Mouse (Mus musculus): ENCODE measurements around the gene Smim1. TPM values are rescaled to one million over a fixed set of nuclear protein-coding genes. Genes with fewer than 3 reads are reported as not detected.

The Smim1 gene
- total and polyA plus RNA-seq, 2 experiments from 2014 or later: 14.6 to 20.6 TPM

- Histone ChIP-seq H3K36me3 (ENCODE audit: insufficient read depth, low read length) (peaks cover 36% of the 10 kb centered on the region), H3K4me1 (ENCODE audit: insufficient read depth, low read length) (peaks cover 7% of the 10 kb centered on the region; the same call in 1 of the 2 replicates), H3K9me3 (ENCODE audit: low read length) (no peaks in the 10 kb centered on the region), H3K4me3 (ENCODE audit: low read depth, low read length) (no peak overlapping the region), H3K27ac (ENCODE audit: low read depth, low read length) (no peak overlapping the region), H3K9ac (replicated peaks; ENCODE audit: low read length, poor library complexity, severe bottlenecking) (no peak overlapping the region), H3K27me3 (ENCODE audit: insufficient read depth, low read length) (no peaks in the 10 kb centered on the region), H3K4me2 (ENCODE audit: low read depth, low read length, poor library complexity, severe bottlenecking) (no peak overlapping the region)
- no peak for DNase-seq (ENCODE audit: low spot score)
- no peak for TF ChIP-seq CTCF (IDR thresholded peaks at IDR 0.05)
- ATAC-seq (ENCODE audit: low FRiP score): no peak
- WGBS: 78% methylated on average over 4 of the region's 4 CpGs
Observed at GRCm38 (mm10) chr4:154007759-154008158, 18.3 kb downstream of the Smim1 start.

GRCm38 (mm10) chr4:154006264-154006663, 19.8 kb downstream of the Smim1 start:
- Histone ChIP-seq H3K9me3 (ENCODE audit: low read length) (no peaks in the 10 kb centered on the region), H3K27me3 (ENCODE audit: insufficient read depth, low read length) (no peaks in the 10 kb centered on the region), H3K4me2 (ENCODE audit: low read depth, low read length, poor library complexity, severe bottlenecking) (no peak overlapping the region), H3K4me1 (ENCODE audit: insufficient read depth, low read length) (0 out of 2 replicates have a peak, but pooled peaks cover 4% of the 10 kb centered on the region), H3K4me3 (ENCODE audit: low read depth, low read length) (no peak overlapping the region), H3K36me3 (ENCODE audit: insufficient read depth, low read length) (peaks cover 43% of the 10 kb centered on the region), H3K27ac (ENCODE audit: low read depth, low read length) (no peak overlapping the region), H3K9ac (replicated peaks; ENCODE audit: low read length, poor library complexity, severe bottlenecking) (no peak overlapping the region)
- WGBS: 95% methylated on average over 6 of the region's 6 CpGs
- no peak for TF ChIP-seq CTCF (IDR thresholded peaks at IDR 0.05)
- DNase-seq (ENCODE audit: low spot score) (no peak), ATAC-seq (ENCODE audit: low FRiP score) (no peak)

- Histone ChIP-seq H3K27me3 (ENCODE audit: insufficient read depth, low read length) (no peaks in the 10 kb centered on the region), H3K9me3 (ENCODE audit: low read length) (no peaks in the 10 kb centered on the region), H3K27ac (ENCODE audit: low read depth, low read length) (no peak overlapping the region), H3K9ac (replicated peaks; ENCODE audit: low read length, poor library complexity, severe bottlenecking) (no peak overlapping the region), H3K4me3 (ENCODE audit: low read depth, low read length) (no peak overlapping the region), H3K4me2 (ENCODE audit: low read depth, low read length, poor library complexity, severe bottlenecking) (no peak overlapping the region), H3K36me3 (ENCODE audit: insufficient read depth, low read length) (peaks cover 43% of the 10 kb centered on the region), H3K4me1 (ENCODE audit: insufficient read depth, low read length) (no peaks in the 10 kb centered on the region)
- no peak for TF ChIP-seq CTCF (IDR thresholded peaks at IDR 0.05)
- 89% methylated on average over 5 of the region's 5 CpGs for WGBS
- ATAC-seq (ENCODE audit: low FRiP score): no peak
- DNase-seq (ENCODE audit: low spot score): no peak
Observed at GRCm38 (mm10) chr4:154005488-154005887, 20.5 kb downstream of the Smim1 start.

GRCm38 (mm10) chr4:153993505-153993904, 32.5 kb downstream of the Smim1 start:
- DNase-seq (ENCODE audit: low spot score) (no peak), ATAC-seq (ENCODE audit: low FRiP score) (no peak)
- Histone ChIP-seq H3K27ac (ENCODE audit: low read depth, low read length) (no peak overlapping the region), H3K4me3 (ENCODE audit: low read depth, low read length) (no peak overlapping the region), H3K27me3 (ENCODE audit: insufficient read depth, low read length) (no peaks in the 10 kb centered on the region), H3K9ac (replicated peaks; ENCODE audit: low read length, poor library complexity, severe bottlenecking) (no peak overlapping the region), H3K9me3 (ENCODE audit: low read length) (no peaks in the 10 kb centered on the region), H3K4me2 (ENCODE audit: low read depth, low read length, poor library complexity, severe bottlenecking) (no peak overlapping the region), H3K4me1 (ENCODE audit: insufficient read depth, low read length) (no peaks in the 10 kb centered on the region), H3K36me3 (ENCODE audit: insufficient read depth, low read length) (peaks cover 80% of the 10 kb centered on the region)
- TF ChIP-seq CTCF (IDR thresholded peaks at IDR 0.05): no peak
- WGBS: 96% methylated on average over 8 of the region's 8 CpGs

- no peak overlapping the region for H3K4me3 ChIP-seq (ENCODE audit: low read depth, low read length)
- no peaks in the 10 kb centered on the region for H3K4me1 ChIP-seq (ENCODE audit: insufficient read depth, low read length)
- ATAC-seq (ENCODE audit: low FRiP score): no peak
- no peak for DNase-seq (ENCODE audit: low spot score)
- no peak overlapping the region for H3K27ac ChIP-seq (ENCODE audit: low read depth, low read length)
- 87% methylated on average over 10 of the region's 10 CpGs for WGBS
- no peak overlapping the region for H3K9ac ChIP-seq (replicated peaks; ENCODE audit: low read length, poor library complexity, severe bottlenecking)
- H3K9me3 ChIP-seq (ENCODE audit: low read length): no peaks in the 10 kb centered on the region
- no peak overlapping the region for H3K4me2 ChIP-seq (ENCODE audit: low read depth, low read length, poor library complexity, severe bottlenecking)
- no peaks in the 10 kb centered on the region for H3K27me3 ChIP-seq (ENCODE audit: insufficient read depth, low read length)
- TF ChIP-seq CTCF (IDR thresholded peaks at IDR 0.05): no peak
- peaks cover 85% of the 10 kb centered on the region for H3K36me3 ChIP-seq (ENCODE audit: insufficient read depth, low read length)
Observed at GRCm38 (mm10) chr4:153992715-153993114, 33.3 kb downstream of the Smim1 start.

GRCm38 (mm10) chr4:153980470-153980869, 45.6 kb downstream of the Smim1 start:
- H3K36me3 ChIP-seq (ENCODE audit: insufficient read depth, low read length): peaks cover 61% of the 10 kb centered on the region
- WGBS: 90% methylated on average over 11 of the region's 11 CpGs
- DNase-seq (ENCODE audit: low spot score): no peak
- ATAC-seq (ENCODE audit: low FRiP score): no peak
- no peak overlapping the region for H3K4me3 ChIP-seq (ENCODE audit: low read depth, low read length)
- no peak overlapping the region for H3K27ac ChIP-seq (ENCODE audit: low read depth, low read length)
- H3K9me3 ChIP-seq (ENCODE audit: low read length): no peaks in the 10 kb centered on the region
- no peak overlapping the region for H3K9ac ChIP-seq (replicated peaks; ENCODE audit: low read length, poor library complexity, severe bottlenecking)
- no peak overlapping the region for H3K4me2 ChIP-seq (ENCODE audit: low read depth, low read length, poor library complexity, severe bottlenecking)
- no peaks in the 10 kb centered on the region for H3K27me3 ChIP-seq (ENCODE audit: insufficient read depth, low read length)
- H3K4me1 ChIP-seq (ENCODE audit: insufficient read depth, low read length): peaks cover 9% of the 10 kb centered on the region; the same call in 1 of the 2 replicates
- no peak for TF ChIP-seq CTCF (IDR thresholded peaks at IDR 0.05)
